Mouse (Mus musculus): Measurements from ENCODE around the gene Pank1.
A peak's percentile ranks its signal among the peaks of the same experiment; 100 is the strongest.

Gene Pank1

GRCm38 (mm10) chr19:34881160-34881559 is 1.9 kb upstream of the Pank1 start:
- peak in 1 of 2 experiments; percentile 72 for DNase-seq (ENCODE audit: inconsistent age in 2 of 2, low spot score in 1 of 2)

- DNase-seq (ENCODE audit: inconsistent age in 2 of 2, low spot score in 1 of 2), result no peak
These were observed 369 bp upstream of the Pank1 start for GRCm38 (mm10) chr19:34879624-34880023.

GRCm38 (mm10) chr19:34877898-34878602 is 1.2 kb downstream of the Pank1 start:
- DNase-seq (ENCODE audit: inconsistent age in 2 of 2, low spot score in 1 of 2), result peak; percentile 93 to 98

GRCm38 (mm10) chr19:34876676-34877075 is 2.6 kb downstream of the Pank1 start:
- DNase-seq (ENCODE audit: inconsistent age in 2 of 2, low spot score in 1 of 2), result peak in 1 of 2 experiments; percentile 36

GRCm38 (mm10) chr19:34869375-34869774 is 9.9 kb downstream of the Pank1 start:
- DNase-seq (ENCODE audit: inconsistent age in 2 of 2, low spot score in 1 of 2), result no peak

- peak in 1 of 2 experiments; percentile 52 for DNase-seq (ENCODE audit: inconsistent age in 2 of 2, low spot score in 1 of 2)
These were observed 11.0 kb downstream of the Pank1 start for GRCm38 (mm10) chr19:34868093-34868741.

- no peak for DNase-seq (ENCODE audit: inconsistent age in 2 of 2, low spot score in 1 of 2)
These were observed 15.5 kb downstream of the Pank1 start for GRCm38 (mm10) chr19:34863737-34864136.

- peak; percentile 57 to 82 for DNase-seq (ENCODE audit: inconsistent age in 2 of 2, low spot score in 1 of 2)
These were observed 23.1 kb downstream of the Pank1 start for GRCm38 (mm10) chr19:34856021-34856651.

GRCm38 (mm10) chr19:34851161-34851560 is 28.1 kb downstream of the Pank1 start:
- DNase-seq (ENCODE audit: inconsistent age in 2 of 2, low spot score in 1 of 2), result no peak

GRCm38 (mm10) chr19:34849426-34849825 is 29.8 kb downstream of the Pank1 start:
- peak in 1 of 2 experiments; percentile 79 for DNase-seq (ENCODE audit: inconsistent age in 2 of 2, low spot score in 1 of 2)

GRCm38 (mm10) chr19:34848164-34848563 is 31.1 kb downstream of the Pank1 start:
- no peak for DNase-seq (ENCODE audit: inconsistent age in 2 of 2, low spot score in 1 of 2)

- DNase-seq (ENCODE audit: inconsistent age in 2 of 2, low spot score in 1 of 2), result no peak
These were observed 32.2 kb downstream of the Pank1 start for GRCm38 (mm10) chr19:34847103-34847502.

- DNase-seq (ENCODE audit: inconsistent age in 2 of 2, low spot score in 1 of 2), result no peak
These were observed 32.7 kb downstream of the Pank1 start for GRCm38 (mm10) chr19:34846508-34847038.

- DNase-seq (ENCODE audit: inconsistent age in 2 of 2, low spot score in 1 of 2), result no peak
These were observed 33.2 kb downstream of the Pank1 start for GRCm38 (mm10) chr19:34846005-34846404.

GRCm38 (mm10) chr19:34845331-34845730 is 33.9 kb downstream of the Pank1 start:
- DNase-seq (ENCODE audit: inconsistent age in 2 of 2, low spot score in 1 of 2), result no peak

GRCm38 (mm10) chr19:34844760-34845159 is 34.5 kb downstream of the Pank1 start:
- no peak for DNase-seq (ENCODE audit: inconsistent age in 2 of 2, low spot score in 1 of 2)

- DNase-seq (ENCODE audit: inconsistent age in 2 of 2, low spot score in 1 of 2), result peak in 1 of 2 experiments; percentile 45
These were observed 35.2 kb downstream of the Pank1 start for GRCm38 (mm10) chr19:34844047-34844446.

GRCm38 (mm10) chr19:34841719-34842506 is 37.3 kb downstream of the Pank1 start:
- DNase-seq (ENCODE audit: inconsistent age in 2 of 2, low spot score in 1 of 2), result peak in 1 of 2 experiments; percentile 71

- no peak for DNase-seq (ENCODE audit: inconsistent age in 2 of 2, low spot score in 1 of 2)
These were observed 40.6 kb downstream of the Pank1 start for GRCm38 (mm10) chr19:34838624-34839023.

- peak in 1 of 2 experiments; percentile 58 for DNase-seq (ENCODE audit: inconsistent age in 2 of 2, low spot score in 1 of 2)
These were observed 47.6 kb downstream of the Pank1 start for GRCm38 (mm10) chr19:34831702-34832101.

Data from adrenal gland, adult (tissue).